Mouse (Mus musculus): ENCODE results near the gene Prdm12.

Gene Prdm12

GRCm38 (mm10) chr2:31703226-31703625 lies 63.4 kb downstream of the Prdm12 start:
- DNase-seq (ENCODE audit: extremely low spot score, low read depth, low spot score) = no peak
